Mouse (Mus musculus) myocyte (in vitro differentiated cells): ENCODE measurements around the gene Nxn.

Experiments
- CEBPB ChIP-seq: IDR thresholded peaks from 2 replicates; pipeline ENCODE4 v1.6.1; 2011; ENCODE audit warnings: mild to moderate bottlenecking, moderate library complexity; ENCODE audit not compliant: poor library complexity, insufficient read depth, severe bottlenecking
- E2F4 ChIP-seq: IDR thresholded peaks from one replicate; pipeline ENCODE4 v1.6.1; 2011; ENCODE audit warnings: mild to moderate bottlenecking, control low read depth, moderate library complexity; ENCODE audit not compliant: insufficient read depth
- MAX ChIP-seq: IDR thresholded peaks from one replicate; pipeline ENCODE4 v1.6.1; 2011; ENCODE audit warnings: low read depth, mild to moderate bottlenecking, control low read depth
- MYOG ChIP-seq, 3 experiments: IDR thresholded peaks; one replicate each; pipeline ENCODE4 v1.6.1; 2011; ENCODE audit warnings: control low read depth in 2 of 3, low read depth in 2 of 3, mild to moderate bottlenecking in 2 of 3; ENCODE audit not compliant: insufficient read length in 2 of 3, control insufficient read depth in 1 of 3, insufficient read depth in 1 of 3
- POLR2A ChIP-seq: IDR thresholded peaks from one replicate; pipeline ENCODE4 v1.6.1; 2011; ENCODE audit warnings: low read depth, mild to moderate bottlenecking, control low read depth, moderate library complexity; ENCODE audit not compliant: insufficient read length
- POLR2AphosphoS2 ChIP-seq: IDR thresholded peaks from one replicate; pipeline ENCODE4 v1.6.1; 2011; ENCODE audit warnings: low read depth, control low read depth; ENCODE audit not compliant: insufficient read length
- SRF ChIP-seq: IDR thresholded peaks from one replicate; pipeline ENCODE4 v1.6.1; 2011; ENCODE audit warnings: low read depth; ENCODE audit not compliant: control insufficient read depth, insufficient read length
- TCF12 ChIP-seq: IDR thresholded peaks from one replicate; pipeline ENCODE4 v1.6.1; 2011; ENCODE audit warnings: mild to moderate bottlenecking, control low read depth; ENCODE audit not compliant: poor library complexity, insufficient read depth, severe bottlenecking
- TCF3 ChIP-seq: IDR thresholded peaks from one replicate; pipeline ENCODE4 v1.6.1; 2011; ENCODE audit warnings: low read depth, control low read depth; ENCODE audit not compliant: insufficient read length
- USF1 ChIP-seq: IDR thresholded peaks from one replicate; pipeline ENCODE4 v1.6.1; 2011; ENCODE audit warnings: low read depth, mild to moderate bottlenecking, control low read depth, moderate library complexity

- TF ChIP-seq USF1, result no peak
- TF ChIP-seq MYOG (IDR thresholded peaks at IDR 0.05; ENCODE audit: control insufficient read depth in 1 of 3, insufficient read depth in 1 of 3, insufficient read length in 2 of 3, low read depth in 2 of 3), result no peak
- TF ChIP-seq MAX, result no peak
- no peak for TF ChIP-seq POLR2A
- TF ChIP-seq E2F4, result no peak
- TF ChIP-seq CEBPB, result no peak
- no peak for TF ChIP-seq TCF3
- no peak for TF ChIP-seq SRF
- no peak for TF ChIP-seq TCF12
- TF ChIP-seq POLR2AphosphoS2, result no peak
Measured at GRCm38 (mm10) chr11:76216049-76216540, 182.8 kb downstream of the Nxn start.
